Mouse (Mus musculus) heart, adult 2 months (tissue): ENCODE measurements around the gene Gpr146. TPM values are rescaled to one million over a fixed set of nuclear protein-coding genes. Genes with fewer than 3 reads are reported as not detected.

Experiments used
- DNase-seq, 2 experiments: peaks; one replicate each; pipeline ENCODE4 v3.0.0; 2021
- H3K27ac ChIP-seq: fragments of 200-600 bp; 2 replicates; pipeline ENCODE4 v1.8.1; 2022
- H3K27me3 ChIP-seq: fragments of 200-500 bp; 2 replicates; pipeline ENCODE4 v1.6.1; 2012; ENCODE audit warnings: mild to moderate bottlenecking, low read length, inconsistent platforms, mixed read lengths; ENCODE audit not compliant: control insufficient read depth, insufficient read depth
- H3K36me3 ChIP-seq: fragments of 200-500 bp; 2 replicates; pipeline ENCODE4 v1.6.1; 2012; ENCODE audit warnings: low read length, inconsistent platforms; ENCODE audit not compliant: control insufficient read depth, insufficient read depth
- H3K4me1 ChIP-seq: fragments of 200-500 bp; 2 replicates; pipeline ENCODE4 v1.6.1; 2011; ENCODE audit warnings: low read length; ENCODE audit not compliant: control insufficient read depth, insufficient read depth
- H3K4me3 ChIP-seq: fragments of 200-600 bp; 2 replicates; pipeline ENCODE4 v1.8.1; 2022
- H3K79me2 ChIP-seq: fragments of 200-500 bp; replicated peaks from 2 replicates; pipeline ENCODE4 v1.6.1; 2012; ENCODE audit warnings: mild to moderate bottlenecking, inconsistent platforms, low read length, moderate library complexity, mixed read lengths; ENCODE audit not compliant: control insufficient read depth, insufficient read depth
- H3K9ac ChIP-seq: fragments of 200-500 bp; 2 replicates; pipeline ENCODE4 v1.6.1; 2012; ENCODE audit warnings: low read depth, mild to moderate bottlenecking, control low read depth, inconsistent platforms, low read length, mixed read lengths
- CTCF ChIP-seq: fragments of 200-600 bp; IDR thresholded peaks from 2 replicates; pipeline ENCODE4 v1.8.1; 2022; ENCODE audit warnings: antibody characterized with exemption, mild to moderate bottlenecking, moderate library complexity
- EP300 ChIP-seq: fragments of 200-500 bp; IDR thresholded peaks from 2 replicates; pipeline ENCODE4 v1.6.1; 2011; ENCODE audit warnings: low read depth, low read length, control low read depth; ENCODE audit not compliant: insufficient read depth
- POLR2A ChIP-seq: fragments of 200-500 bp; IDR thresholded peaks from 2 replicates; pipeline ENCODE4 v1.6.1; 2011; ENCODE audit warnings: mild to moderate bottlenecking, low read depth, low read length, control low read depth; ENCODE audit not compliant: insufficient read depth
- WGBS: fragments of 180-500 bp; shearing (Covaris S2); methylation state at CpG from one replicate; pipeline ENCODE4 v1.1.7; 2018; 5-methylcytosine and 5-hydroxymethylcytosine counted together
- intact Hi-C: fragments of 180-260 bp; cut with DNase I; formaldehyde crosslinking; loops from one replicate; pipeline ENCODE4 v1.15.1; 2025
- microRNA-seq, 2 experiments: library from miRNA; unstranded; fragments of <30 nt; microRNA quantifications; one replicate each; pipeline ENCODE4 v1.2.0; 2021
- polyA plus RNA-seq: library from polyadenylated mRNA; depleted of rRNA; stranded (reverse); fragments of >200 nt; gene quantifications from 2 replicates; pipeline ENCODE4 v1.2.3, GENCODE M21; 2012; rRNA removed
- total RNA-seq, 2 experiments: library from RNA; stranded (reverse); gene quantifications; 2 replicates each; pipeline ENCODE4 v1.2.3; 2021

Gpr146 gene
- total and polyA plus RNA-seq, 3 experiments, result 42.9 to 62.4 (median 56.6) TPM

GRCm38 (mm10) chr5:139442428-139442827 lies 64.9 kb downstream of the Gpr146 start:
- Histone ChIP-seq H3K9ac (no peak overlapping the region), H3K36me3 (no peaks in the 10 kb centered on the region), H3K4me3 (no peak overlapping the region), H3K4me1 (0 out of 2 replicates have a peak, but pooled peaks cover 3% of the 10 kb centered on the region), H3K27me3 (no peaks in the 10 kb centered on the region), H3K27ac (no peak overlapping the region), H3K79me2 (no peaks in the 10 kb centered on the region)
- TF ChIP-seq EP300 (no peak), POLR2A (no peak), CTCF (no peak)
- WGBS, result 43% methylated on average over 12 of the region's 12 CpGs
- DNase-seq, result no peak
- intact Hi-C loops, result no loop called here

GRCm38 (mm10) chr5:139442962-139443361 lies 65.5 kb downstream of the Gpr146 start:
- no peak for DNase-seq
- Histone ChIP-seq H3K27ac (no peak overlapping the region), H3K4me1 (0 out of 2 replicates have a peak, but pooled peaks cover 3% of the 10 kb centered on the region), H3K9ac (no peak overlapping the region), H3K27me3 (no peaks in the 10 kb centered on the region), H3K4me3 (no peak overlapping the region), H3K79me2 (no peaks in the 10 kb centered on the region), H3K36me3 (no peaks in the 10 kb centered on the region)
- WGBS, result 76% methylated on average over 4 of the region's 4 CpGs
- TF ChIP-seq POLR2A (no peak), EP300 (no peak), CTCF (no peak)
- intact Hi-C loops, result no loop called here

- intact Hi-C loops, result no loop called here
These were observed 67.8 kb downstream of the Gpr146 start for GRCm38 (mm10) chr5:139445258-139445657.

More at GRCm38 (mm10) chr5:139445258-139445657, 67.8 kb downstream of the Gpr146 start:
- Histone ChIP-seq H3K9ac (no peak overlapping the region), H3K36me3 (no peaks in the 10 kb centered on the region), H3K27me3 (no peaks in the 10 kb centered on the region), H3K4me3 (no peak overlapping the region), H3K79me2 (no peaks in the 10 kb centered on the region), H3K27ac (no peak overlapping the region), H3K4me1 (0 out of 2 replicates have a peak, but pooled peaks cover 3% of the 10 kb centered on the region)
- TF ChIP-seq EP300 (no peak), CTCF (peak; percentile 54)
- DNase-seq, result no peak
- 77% methylated on average over 8 of the region's 8 CpGs for WGBS

Small RNA genes lying within 50 kb of the gene (microRNA-seq; reads per million reads assigned to microRNA genes)
- gene Mir339, result 109 to 233 reads per million in 2 experiments

Other genes with a start within 250 kb of the Gpr146 start
- 1 to 10 TPM; 1.4 to 1.5 TPM for gene Prkar1b, start 227.7 kb upstream of the Gpr146 start, total RNA-seq
- 2.0 and 2.8 TPM in 2 replicates for gene Prkar1b, start 227.7 kb upstream of the Gpr146 start, polyA plus RNA-seq
- 10 to 100 TPM; 16.1 to 16.7 TPM for gene Dnaaf5, start 227.5 kb upstream of the Gpr146 start, total RNA-seq
- gene Dnaaf5, start 227.5 kb upstream of the Gpr146 start, polyA plus RNA-seq, result 12.1 and 12.2 TPM in 2 replicates
- 10 to 100 TPM; 45.9 to 50.3 TPM for gene Sun1, start 177.1 kb upstream of the Gpr146 start, total RNA-seq
- gene Sun1, start 177.1 kb upstream of the Gpr146 start, polyA plus RNA-seq, result 34.1 and 50.8 TPM in 2 replicates
- gene Get4, start 125.4 kb upstream of the Gpr146 start, total RNA-seq, result 10 to 100 TPM; 38.2 to 45.4 TPM
- 57.3 and 59.6 TPM in 2 replicates for gene Get4, start 125.4 kb upstream of the Gpr146 start, polyA plus RNA-seq
- 1 to 10 TPM; 1.5 to 1.7 TPM for gene Adap1, start 52.1 kb upstream of the Gpr146 start, total RNA-seq
- 2.7 and 2.8 TPM in 2 replicates for gene Adap1, start 52.1 kb upstream of the Gpr146 start, polyA plus RNA-seq
- 10 to 100 TPM; 82.8 to 94.8 TPM for gene Cox19, start 26.3 kb upstream of the Gpr146 start, total RNA-seq
- gene Cox19, start 26.3 kb upstream of the Gpr146 start, polyA plus RNA-seq, result 110 and 112 TPM in 2 replicates
- gene Cyp2w1, start 25.1 kb upstream of the Gpr146 start, total RNA-seq, result not detected
- gene Cyp2w1, start 25.1 kb upstream of the Gpr146 start, polyA plus RNA-seq, result not detected in 2 replicates
- gene C130050O18Rik, start 27.6 kb downstream of the Gpr146 start, total RNA-seq, result 1 to 10 TPM in 1 of 2 experiments, under 1 TPM in 1; 0.68 to 1.1 TPM
- 0.98 and 1.1 TPM in 2 replicates for gene C130050O18Rik, start 27.6 kb downstream of the Gpr146 start, polyA plus RNA-seq
- 1 to 10 TPM; 1.4 to 1.5 TPM for gene Gper1, start 45.5 kb downstream of the Gpr146 start, total RNA-seq
- 2.0 and 4.9 TPM in 2 replicates for gene Gper1, start 45.5 kb downstream of the Gpr146 start, polyA plus RNA-seq
- gene 3110082I17Rik, start 82.8 kb downstream of the Gpr146 start, total RNA-seq, result 1 to 10 TPM; 4.9 to 5.6 TPM
- 5.4 and 5.7 TPM in 2 replicates for gene 3110082I17Rik, start 82.8 kb downstream of the Gpr146 start, polyA plus RNA-seq
- 10 to 100 TPM; 14.0 to 16.7 TPM for gene Zfand2a, start 106.9 kb downstream of the Gpr146 start, total RNA-seq
- gene Zfand2a, start 106.9 kb downstream of the Gpr146 start, polyA plus RNA-seq, result 12.0 and 17.6 TPM in 2 replicates
- gene Uncx, start 165.8 kb downstream of the Gpr146 start, total RNA-seq, result not detected
- gene Uncx, start 165.8 kb downstream of the Gpr146 start, polyA plus RNA-seq, result not detected in 2 replicates